Mouse (Mus musculus) brain, embryonic 14.5 days (tissue): ENCODE results near the gene Kctd7.

ENCODE experiments used
- CTCF ChIP-seq: fragments of 200-500 bp; IDR thresholded peaks from 2 replicates; pipeline ENCODE4 v1.5.1; 2012; ENCODE audit warnings: inconsistent platforms, mild to moderate bottlenecking, moderate library complexity, borderline replicate concordance; ENCODE audit not compliant: insufficient read depth, insufficient read length; ENCODE audit errors: extremely low read depth
- POLR2A ChIP-seq: fragments of 200-500 bp; IDR thresholded peaks from 2 replicates; pipeline ENCODE4 v1.6.1; 2012; ENCODE audit warnings: mild to moderate bottlenecking, inconsistent platforms, borderline replicate concordance; ENCODE audit not compliant: poor library complexity, insufficient read depth, insufficient read length, severe bottlenecking; ENCODE audit errors: extremely low read depth

DNA sequence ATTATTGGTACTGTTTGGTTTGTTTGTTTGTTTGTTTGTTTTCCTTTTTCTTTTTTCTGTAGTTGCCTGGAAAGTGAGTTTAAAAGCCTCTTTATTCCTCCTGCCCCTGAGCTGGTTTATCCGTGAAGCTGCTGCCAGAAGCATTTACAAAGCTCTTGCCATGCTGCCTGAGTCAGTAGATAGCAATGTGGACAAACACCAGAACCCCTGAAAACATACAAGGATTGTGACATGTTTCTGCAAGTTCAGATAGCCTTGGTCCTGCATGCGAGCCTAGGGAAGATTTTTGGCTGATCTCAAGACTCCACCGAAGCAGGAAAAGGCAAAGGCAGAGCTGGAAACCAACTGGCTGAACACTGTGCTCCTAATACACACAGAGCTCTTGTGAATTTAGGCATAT lies 35.3 kb upstream of the Kctd7 start:
- TF ChIP-seq CTCF, result no peak
- TF ChIP-seq POLR2A, result no peak
